Mouse (Mus musculus) forebrain, embryonic 16.5 days (tissue): Measurements from ENCODE around the gene Ttc29. TPM values are rescaled to one million over a fixed set of nuclear protein-coding genes. Genes with fewer than 3 reads are reported as not detected.

ENCODE experiments used
- ATAC-seq: fragments of 200-750 bp; cut with Nextera tagmentation; 2 replicates; pipeline ENCODE4 v1.8.0; 2017; ENCODE audit warnings: mild to moderate bottlenecking, moderate library complexity
- H3K27ac ChIP-seq: fragments of 300-500 bp; sonication (generic); 2 replicates; pipeline ENCODE4 v1.5.1; 2014; ENCODE audit warnings: low read length, control low read depth
- H3K27me3 ChIP-seq: fragments of 300-500 bp; sonication (generic); replicated peaks from 2 replicates; pipeline ENCODE4 v1.6.1; 2014; ENCODE audit warnings: low read length; ENCODE audit not compliant: control insufficient read depth, insufficient read depth
- H3K36me3 ChIP-seq: fragments of 300-500 bp; sonication (generic); 2 replicates; pipeline ENCODE4 v1.6.1; 2014; ENCODE audit not compliant: control insufficient read depth, insufficient read depth
- H3K4me1 ChIP-seq: fragments of 300-500 bp; sonication (generic); replicated peaks from 2 replicates; pipeline ENCODE4 v1.6.1; 2014; ENCODE audit warnings: low read length; ENCODE audit not compliant: control insufficient read depth, insufficient read depth
- H3K4me2 ChIP-seq: fragments of 300-500 bp; sonication (generic); 2 replicates; pipeline ENCODE4 v1.6.1; 2014; ENCODE audit warnings: mild to moderate bottlenecking, low read length, control low read depth
- H3K4me3 ChIP-seq: fragments of 300-500 bp; sonication (generic); replicated peaks from 2 replicates; pipeline ENCODE4 v1.5.1; 2014; ENCODE audit warnings: mild to moderate bottlenecking, low read length, control low read depth
- H3K9ac ChIP-seq: fragments of 300-500 bp; sonication (generic); replicated peaks from 2 replicates; pipeline ENCODE4 v1.6.1; 2014; ENCODE audit warnings: low read depth, low read length, control low read depth
- H3K9me3 ChIP-seq: fragments of 300-500 bp; sonication (generic); 2 replicates; pipeline ENCODE4 v1.6.1; 2016; ENCODE audit warnings: low read length; ENCODE audit not compliant: control insufficient read depth
- WGBS: fragments of 180-500 bp; shearing (Covaris S2); extraction: QIAGEN DNeasy Blood & Tissue Kit; methylation state at CpG from one replicate; pipeline ENCODE4 v1.1.7; 2014; 5-methylcytosine and 5-hydroxymethylcytosine counted together
- polyA plus RNA-seq: library from polyadenylated mRNA; unstranded; fragments of >200 nt; fragmentation: Nextera tagmentation; extraction: Ambion mirVana; gene quantifications from 2 replicates; pipeline ENCODE4 v1.2.1, GENCODE M21; 2015

Gene Ttc29
- polyA plus RNA-seq, 1 experiment from 2014 or later = 0.65 TPM

GRCm38 (mm10) chr8:78426875-78427768, 214.0 kb downstream of the Ttc29 start:
- H3K9ac ChIP-seq = no peak overlapping the region
- H3K27me3 ChIP-seq = peaks cover 67% of the 10 kb centered on the region
- ATAC-seq = peak; percentile 60
- WGBS = under 1% methylated on average over 32 of the region's 32 CpGs
- peaks cover 8% of the 10 kb centered on the region for H3K4me1 ChIP-seq
- H3K4me2 ChIP-seq = no peak overlapping the region
- H3K4me3 ChIP-seq = no peak overlapping the region
- no peaks in the 10 kb centered on the region for H3K9me3 ChIP-seq
- H3K36me3 ChIP-seq = no peaks in the 10 kb centered on the region
- H3K27ac ChIP-seq = no peak overlapping the region

DNA sequence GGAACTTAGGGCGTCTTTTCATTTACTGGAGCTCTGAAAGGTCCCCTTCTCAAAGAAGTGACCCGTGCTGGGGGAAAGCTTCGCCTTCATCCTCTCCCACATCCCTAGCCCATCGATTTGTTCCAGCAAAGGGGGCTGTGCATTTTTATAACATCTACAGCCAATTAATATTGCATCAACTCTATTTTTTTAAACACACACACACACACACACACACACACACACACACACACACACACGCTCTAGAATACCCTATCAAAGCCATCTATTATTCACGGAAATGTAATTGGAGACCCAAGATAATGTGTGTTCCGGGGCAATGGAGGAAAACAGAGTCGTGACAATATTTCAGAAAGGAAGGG, 214.7 kb downstream of the Ttc29 start:
- H3K27ac ChIP-seq = no peak overlapping the region
- H3K4me1 ChIP-seq = peaks cover 8% of the 10 kb centered on the region
- H3K27me3 ChIP-seq = peaks cover 68% of the 10 kb centered on the region
- H3K9me3 ChIP-seq = no peaks in the 10 kb centered on the region
- H3K4me3 ChIP-seq = no peak overlapping the region
- no peaks in the 10 kb centered on the region for H3K36me3 ChIP-seq
- no peak overlapping the region for H3K9ac ChIP-seq
- ATAC-seq = no peak
- H3K4me2 ChIP-seq = no peak overlapping the region
- WGBS = 1% methylated on average over 8 of the region's 8 CpGs

DNA sequence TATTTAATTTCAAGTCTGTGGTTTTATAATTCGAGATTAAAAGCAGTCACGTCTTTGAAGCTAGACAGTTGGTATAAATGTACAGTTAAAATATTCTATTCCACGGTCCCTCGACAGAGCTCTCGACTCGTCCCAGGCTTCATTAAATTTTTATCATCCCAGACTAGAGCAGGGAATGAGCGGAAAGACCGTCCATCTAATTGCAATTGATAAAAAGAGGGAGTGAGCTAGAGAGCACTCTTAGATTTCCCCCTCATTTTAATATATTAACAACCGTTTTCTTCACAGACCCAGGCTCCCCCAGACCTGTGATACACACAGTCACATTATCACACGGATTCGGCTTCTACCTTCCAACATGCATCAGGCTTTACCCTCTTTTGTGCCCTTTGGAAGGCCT, 215.1 kb downstream of the Ttc29 start:
- no peak for ATAC-seq
- Histone ChIP-seq H3K4me1 (peaks cover 8% of the 10 kb centered on the region), H3K4me2 (no peak overlapping the region), H3K36me3 (no peaks in the 10 kb centered on the region), H3K27ac (no peak overlapping the region), H3K27me3 (peaks cover 65% of the 10 kb centered on the region), H3K9ac (no peak overlapping the region), H3K4me3 (no peak overlapping the region), H3K9me3 (no peaks in the 10 kb centered on the region)
- WGBS = under 1% methylated on average over 11 of the region's 11 CpGs

DNA sequence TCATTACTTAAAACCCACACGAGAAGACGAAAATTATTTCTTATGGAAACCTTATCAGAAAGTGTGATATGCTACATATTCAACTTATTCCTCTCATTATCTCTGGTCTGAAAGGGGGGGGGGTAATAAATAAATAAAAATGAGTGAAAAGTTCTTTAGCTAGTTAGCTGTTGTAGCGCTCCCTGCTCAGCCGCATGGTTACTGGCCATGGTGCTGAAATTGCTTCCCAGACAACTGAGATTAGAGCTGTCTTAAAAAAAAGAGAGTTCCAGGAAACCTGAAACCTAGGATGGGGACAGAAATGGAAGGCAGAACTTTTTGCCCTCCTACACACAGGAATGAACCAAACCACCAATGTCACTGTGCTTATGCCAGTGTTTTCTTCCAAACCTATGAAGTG, 218.3 kb downstream of the Ttc29 start:
- no peak for ATAC-seq

GRCm38 (mm10) chr8:78432451-78432850, 219.4 kb downstream of the Ttc29 start:
- Histone ChIP-seq H3K4me3 (no peak overlapping the region), H3K4me2 (no peak overlapping the region), H3K9me3 (no peaks in the 10 kb centered on the region), H3K27ac (no peak overlapping the region), H3K9ac (no peak overlapping the region), H3K27me3 (peaks cover 60% of the 10 kb centered on the region), H3K4me1 (peaks cover 33% of the 10 kb centered on the region), H3K36me3 (no peaks in the 10 kb centered on the region)
- 9% methylated on average over 1 of the region's 1 CpGs for WGBS
- no peak for ATAC-seq

More for the DNA sequence above, 218.3 kb downstream of the Ttc29 start:
- H3K27ac ChIP-seq = no peak overlapping the region
- H3K9ac ChIP-seq = no peak overlapping the region
- no peaks in the 10 kb centered on the region for H3K36me3 ChIP-seq
- H3K9me3 ChIP-seq = no peaks in the 10 kb centered on the region
- WGBS = 3% methylated on average over 4 of the region's 4 CpGs
- H3K27me3 ChIP-seq = peaks cover 59% of the 10 kb centered on the region
- H3K4me3 ChIP-seq = no peak overlapping the region
- H3K4me1 ChIP-seq = peaks cover 28% of the 10 kb centered on the region
- H3K4me2 ChIP-seq = no peak overlapping the region

- H3K36me3 ChIP-seq = no peaks in the 10 kb centered on the region
- H3K27ac ChIP-seq = no peak overlapping the region
- no peak overlapping the region for H3K4me2 ChIP-seq
- H3K4me3 ChIP-seq = no peak overlapping the region
- peaks cover 65% of the 10 kb centered on the region for H3K27me3 ChIP-seq
- H3K9me3 ChIP-seq = no peaks in the 10 kb centered on the region
- H3K9ac ChIP-seq = no peak overlapping the region
- ATAC-seq = no peak
- H3K4me1 ChIP-seq = peaks cover 38% of the 10 kb centered on the region
- WGBS = 8% methylated on average over 5 of the region's 5 CpGs
These were observed 220.2 kb downstream of the Ttc29 start for GRCm38 (mm10) chr8:78433318-78433717.

- no peak for ATAC-seq
- Histone ChIP-seq H3K9me3 (no peaks in the 10 kb centered on the region), H3K27me3 (peaks cover 65% of the 10 kb centered on the region), H3K4me2 (0 out of 2 replicates have a peak overlapping the region, but pooled peaks have one; percentile 11), H3K9ac (no peak overlapping the region), H3K4me1 (peaks cover 38% of the 10 kb centered on the region), H3K36me3 (no peaks in the 10 kb centered on the region), H3K27ac (no peak overlapping the region), H3K4me3 (0 out of 2 replicates have a peak overlapping the region, but pooled peaks have one; percentile 7)
- 2% methylated on average over 8 of the region's 8 CpGs for WGBS
These were observed 221.2 kb downstream of the Ttc29 start for GRCm38 (mm10) chr8:78434340-78434739.

DNA sequence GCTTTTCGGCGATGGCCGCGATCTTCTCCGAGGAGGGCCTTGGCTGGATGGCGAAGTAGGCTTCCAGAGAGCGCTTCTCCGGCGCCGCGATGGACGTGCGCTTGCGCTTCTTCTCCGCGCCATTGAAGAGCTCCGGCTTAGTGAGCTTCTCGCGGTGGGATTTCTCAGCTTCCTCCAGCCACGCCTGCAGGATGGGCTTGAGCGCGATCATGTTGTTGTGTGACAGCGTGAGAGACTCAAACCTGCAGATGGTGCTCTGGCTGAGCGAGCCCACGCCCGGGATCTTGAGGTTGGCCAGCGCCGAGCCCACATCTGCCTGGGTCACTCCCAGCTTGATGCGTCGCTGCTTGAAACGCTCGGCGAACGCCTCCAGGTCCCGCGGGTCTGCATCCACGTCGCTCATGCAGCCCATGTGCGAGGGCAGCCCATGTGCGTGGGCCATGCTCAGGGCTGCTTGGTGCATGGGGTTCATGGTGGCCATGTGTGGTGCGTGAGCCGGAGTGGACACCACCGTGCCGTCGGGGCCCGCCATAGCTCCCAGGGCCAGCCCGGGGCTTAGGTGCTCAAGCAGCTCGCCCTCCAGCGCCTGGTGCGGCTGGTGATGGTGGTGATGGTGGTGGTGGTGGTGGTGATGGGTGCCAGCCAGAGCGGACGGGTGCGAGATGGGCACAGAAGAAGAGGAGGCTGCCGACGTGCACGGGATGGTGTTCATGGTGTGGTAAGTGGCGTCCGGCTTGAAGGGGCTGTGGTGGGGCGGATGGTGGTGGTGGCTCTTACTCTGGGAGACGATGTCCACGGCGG, 221.9 kb downstream of the Ttc29 start:
- Histone ChIP-seq H3K4me2 (peak overlapping the region; percentile 84), H3K4me1 (peaks cover 38% of the 10 kb centered on the region), H3K9me3 (no peaks in the 10 kb centered on the region), H3K4me3 (peak overlapping the region; percentile 7; the same call in 1 of the 2 replicates), H3K27me3 (peaks cover 64% of the 10 kb centered on the region), H3K27ac (no peak overlapping the region), H3K9ac (no peak overlapping the region), H3K36me3 (no peaks in the 10 kb centered on the region)
- peak; percentile 9 for ATAC-seq
- under 1% methylated on average over 62 of the region's 62 CpGs for WGBS

DNA sequence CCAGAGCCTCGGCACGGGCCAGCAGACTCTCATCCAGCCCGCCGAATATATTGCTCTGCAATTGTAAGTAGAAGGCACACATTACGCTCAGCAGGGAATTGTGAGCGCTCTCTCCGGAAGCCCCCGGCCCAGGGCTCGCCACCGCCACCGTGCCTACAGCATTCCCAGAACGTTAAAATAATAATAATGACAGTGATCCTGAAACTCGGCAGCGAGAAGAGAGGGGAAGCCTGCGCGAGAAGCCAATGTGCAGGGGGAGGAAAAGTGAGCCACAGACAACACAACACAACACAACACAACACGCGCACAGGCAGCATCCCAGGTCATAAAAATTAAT, 222.5 kb downstream of the Ttc29 start:
- Histone ChIP-seq H3K4me3 (peak overlapping the region; percentile 47; the same call in 1 of the 2 replicates), H3K36me3 (no peaks in the 10 kb centered on the region), H3K4me1 (peaks cover 38% of the 10 kb centered on the region), H3K27me3 (peaks cover 67% of the 10 kb centered on the region), H3K9ac (no peak overlapping the region), H3K4me2 (peak overlapping the region; percentile 84), H3K27ac (no peak overlapping the region), H3K9me3 (no peaks in the 10 kb centered on the region)
- under 1% methylated on average over 18 of the region's 18 CpGs for WGBS
- ATAC-seq = peak; percentile 0; the same call in 1 of the 2 replicates
